Mouse (Mus musculus): Measurements from ENCODE around the gene Alox5ap.
A peak's percentile ranks its signal among the peaks of the same experiment; 100 is the strongest.

Gene Alox5ap

GRCm38 (mm10) chr5:149257518-149258281, 6.9 kb upstream of the Alox5ap start:
- no peak for DNase-seq (ENCODE audit: low read depth in 1 of 2, low spot score in 2 of 2)

GRCm38 (mm10) chr5:149259093-149259492, 5.5 kb upstream of the Alox5ap start:
- no peak for DNase-seq (ENCODE audit: low read depth in 1 of 2, low spot score in 2 of 2)

- DNase-seq (ENCODE audit: low read depth in 1 of 2, low spot score in 2 of 2) = no peak
These were observed 3.1 kb upstream of the Alox5ap start for GRCm38 (mm10) chr5:149261449-149261848.

GRCm38 (mm10) chr5:149261866-149262265, 2.7 kb upstream of the Alox5ap start:
- DNase-seq (ENCODE audit: low read depth in 1 of 2, low spot score in 2 of 2) = no peak

- DNase-seq (ENCODE audit: low read depth in 1 of 2, low spot score in 2 of 2) = peak in 1 of 2 experiments; percentile 49
These were observed 312 bp downstream of the Alox5ap start for GRCm38 (mm10) chr5:149264878-149265279.

- DNase-seq (ENCODE audit: low read depth in 1 of 2, low spot score in 2 of 2) = peak; percentile 41 to 59
These were observed 2.2 kb downstream of the Alox5ap start for GRCm38 (mm10) chr5:149266761-149267221.

GRCm38 (mm10) chr5:149267493-149267892, 2.9 kb downstream of the Alox5ap start:
- DNase-seq (ENCODE audit: low read depth in 1 of 2, low spot score in 2 of 2) = peak; percentile 33 to 41

GRCm38 (mm10) chr5:149271291-149271690, 6.7 kb downstream of the Alox5ap start:
- no peak for DNase-seq (ENCODE audit: low read depth in 1 of 2, low spot score in 2 of 2)

- peak; percentile 42 to 44 for DNase-seq (ENCODE audit: low read depth in 1 of 2, low spot score in 2 of 2)
These were observed 8.0 kb downstream of the Alox5ap start for GRCm38 (mm10) chr5:149272535-149272934.

- DNase-seq (ENCODE audit: low read depth in 1 of 2, low spot score in 2 of 2) = peak; percentile 82 to 88
These were observed 10.0 kb downstream of the Alox5ap start for GRCm38 (mm10) chr5:149274390-149275104.

- no peak for DNase-seq (ENCODE audit: low read depth in 1 of 2, low spot score in 2 of 2)
These were observed 10.5 kb downstream of the Alox5ap start for GRCm38 (mm10) chr5:149275105-149275494.

- DNase-seq (ENCODE audit: low read depth in 1 of 2, low spot score in 2 of 2) = no peak
These were observed 13.0 kb downstream of the Alox5ap start for GRCm38 (mm10) chr5:149277529-149277928.

GRCm38 (mm10) chr5:149279273-149279844, 14.8 kb downstream of the Alox5ap start:
- no peak for DNase-seq (ENCODE audit: low read depth in 1 of 2, low spot score in 2 of 2)

GRCm38 (mm10) chr5:149283009-149283408, 18.4 kb downstream of the Alox5ap start:
- DNase-seq (ENCODE audit: low read depth in 1 of 2, low spot score in 2 of 2) = peak in 1 of 2 experiments; percentile 30

GRCm38 (mm10) chr5:149283821-149284220, 19.3 kb downstream of the Alox5ap start:
- DNase-seq (ENCODE audit: low read depth in 1 of 2, low spot score in 2 of 2) = no peak

- no peak for DNase-seq (ENCODE audit: low read depth in 1 of 2, low spot score in 2 of 2)
These were observed 21.5 kb downstream of the Alox5ap start for GRCm38 (mm10) chr5:149286021-149286420.

GRCm38 (mm10) chr5:149287148-149288038, 22.8 kb downstream of the Alox5ap start:
- no peak for DNase-seq (ENCODE audit: low read depth in 1 of 2, low spot score in 2 of 2)

GRCm38 (mm10) chr5:149291266-149291665, 26.7 kb downstream of the Alox5ap start:
- no peak for DNase-seq (ENCODE audit: low read depth in 1 of 2, low spot score in 2 of 2)

- no peak for DNase-seq (ENCODE audit: low read depth in 1 of 2, low spot score in 2 of 2)
These were observed 28.5 kb downstream of the Alox5ap start for GRCm38 (mm10) chr5:149293071-149293470.

- DNase-seq (ENCODE audit: low read depth in 1 of 2, low spot score in 2 of 2) = no peak
These were observed 32.2 kb downstream of the Alox5ap start for GRCm38 (mm10) chr5:149296808-149297207.

- no peak for DNase-seq (ENCODE audit: low read depth in 1 of 2, low spot score in 2 of 2)
These were observed 32.9 kb downstream of the Alox5ap start for GRCm38 (mm10) chr5:149297464-149297863.
